Mouse (Mus musculus): ENCODE measurements around the gene Larp4b.
A peak's percentile ranks its signal among the peaks of the same experiment; 100 is the strongest.

The Larp4b gene

GRCm38 (mm10) chr13:9122045-9122444 lies 28.4 kb downstream of the Larp4b start:
- DNase-seq (ENCODE audit: low read depth, low spot score): no peak

- DNase-seq (ENCODE audit: low read depth, low spot score): no peak
Measured at GRCm38 (mm10) chr13:9125193-9125592, 31.5 kb downstream of the Larp4b start.

DNA sequence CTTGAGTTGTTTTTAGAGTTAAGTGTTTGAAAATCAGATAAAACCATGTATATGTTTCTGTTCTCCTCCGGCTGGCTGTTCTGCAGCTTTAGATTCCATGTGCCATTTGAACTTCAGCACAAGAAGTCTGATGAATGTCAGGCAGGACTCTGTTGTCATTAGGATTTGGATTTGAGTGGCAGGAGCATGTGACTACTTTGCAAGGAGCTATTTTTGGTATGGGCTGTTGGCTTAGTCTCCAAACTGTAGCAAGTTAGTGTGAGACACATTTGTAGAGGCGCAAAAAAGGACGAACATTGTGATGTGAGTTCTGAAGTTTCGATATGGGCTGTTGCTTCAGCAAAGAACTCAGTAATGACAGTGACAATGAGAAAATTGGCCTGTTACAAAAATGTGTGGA lies 34.0 kb downstream of the Larp4b start:
- no peak for DNase-seq (ENCODE audit: low read depth, low spot score)

DNA sequence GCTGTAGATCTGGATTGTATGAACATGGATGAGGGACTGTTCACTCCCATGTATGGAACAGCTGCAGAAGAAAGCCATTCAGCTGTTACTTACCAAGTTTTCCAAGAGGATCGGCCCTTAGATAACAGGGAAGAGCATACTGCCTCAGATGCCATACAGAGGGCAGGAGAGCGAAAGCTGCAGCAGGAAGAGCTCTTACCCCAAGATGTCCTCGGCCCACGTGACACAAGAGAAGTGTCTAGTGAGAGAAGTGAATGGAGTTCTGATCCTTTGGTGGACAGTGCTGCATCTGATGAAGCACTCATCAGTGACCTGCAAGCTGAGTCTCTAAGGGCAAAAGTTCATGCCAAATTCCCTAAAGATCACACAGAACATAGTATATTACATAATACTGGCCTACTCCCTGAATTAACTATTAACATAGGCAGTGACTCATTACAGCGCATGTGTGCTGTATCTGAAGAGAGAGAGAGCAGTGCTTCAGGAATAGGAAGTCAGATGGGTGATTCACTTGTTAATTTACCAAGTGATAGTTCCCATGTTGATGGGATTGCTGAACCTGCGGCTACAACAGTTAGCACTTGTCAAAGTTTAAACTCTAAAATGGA lies 35.1 kb downstream of the Larp4b start:
- peak; percentile 33 for DNase-seq (ENCODE audit: low read depth, low spot score)

DNA sequence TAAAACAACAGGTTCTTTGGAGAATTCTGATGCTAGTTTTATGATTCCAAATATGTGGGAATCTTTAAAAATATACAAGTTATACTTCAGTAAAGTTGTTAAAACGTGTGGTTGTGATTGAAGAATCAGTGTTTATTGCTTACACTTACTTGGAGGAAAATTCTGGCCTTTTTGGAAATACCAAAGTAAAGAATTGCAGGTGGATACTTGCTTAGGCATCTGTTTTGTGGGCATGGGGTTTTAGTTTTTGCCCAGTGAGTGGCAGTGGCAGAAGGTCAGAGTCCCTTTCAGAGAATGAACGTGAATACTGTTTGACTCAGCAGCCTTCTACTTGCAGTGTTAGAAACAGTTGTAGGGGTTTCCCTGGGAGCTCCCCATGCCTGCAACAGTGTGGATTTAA lies 40.7 kb downstream of the Larp4b start:
- DNase-seq (ENCODE audit: low read depth, low spot score): no peak

DNA sequence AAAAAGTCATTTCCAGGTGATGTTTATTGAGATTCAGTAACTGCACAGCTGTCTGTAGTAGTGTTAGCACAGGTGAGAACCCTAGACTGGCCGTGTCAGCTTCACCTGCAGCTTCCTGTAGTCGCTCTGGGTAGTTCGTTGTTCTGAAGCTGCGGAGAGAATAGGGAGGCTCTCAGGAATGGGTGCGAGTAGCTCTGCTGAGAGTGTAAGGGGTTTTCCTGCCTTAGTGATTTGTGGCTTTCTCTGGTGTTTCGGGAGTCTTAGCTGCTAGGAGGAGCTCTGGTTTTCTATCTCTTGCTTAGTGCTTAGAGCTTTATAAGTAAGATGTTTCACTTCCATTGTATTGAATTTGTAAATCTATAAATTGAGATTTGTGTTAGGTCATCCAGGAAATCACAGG lies 42.4 kb downstream of the Larp4b start:
- no peak for DNase-seq (ENCODE audit: low read depth, low spot score)

- DNase-seq (ENCODE audit: low read depth, low spot score): peak; percentile 47
Measured at GRCm38 (mm10) chr13:9136733-9137132, 43.1 kb downstream of the Larp4b start.

DNA sequence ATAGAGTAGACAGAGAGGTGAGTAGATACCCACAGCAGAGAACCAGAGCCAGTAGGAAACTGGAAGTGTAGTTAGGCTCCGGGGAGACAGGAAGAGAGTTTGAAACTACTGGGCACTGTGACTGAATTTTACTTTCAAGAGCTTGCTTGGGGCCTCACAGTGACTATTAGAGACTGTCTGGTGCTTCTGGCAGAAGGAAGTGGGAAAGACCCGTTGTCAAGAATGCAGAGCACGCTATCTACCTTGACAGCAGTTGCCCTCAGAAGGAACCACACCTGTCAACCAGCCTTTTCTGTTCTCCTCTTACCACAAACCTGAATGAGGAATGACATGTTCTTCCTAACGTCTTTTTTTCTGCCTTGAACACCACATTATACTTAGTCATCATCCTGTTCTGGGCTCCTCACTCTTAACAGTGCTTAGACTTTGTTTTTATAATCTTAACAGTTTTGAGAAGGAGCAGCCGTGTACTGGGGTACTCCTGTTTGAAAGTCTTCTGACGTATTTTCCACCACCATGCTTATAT lies 45.8 kb downstream of the Larp4b start:
- peak; percentile 21 for DNase-seq (ENCODE audit: low read depth, low spot score)

- peak; percentile 78 for DNase-seq (ENCODE audit: low read depth, low spot score)
Measured at GRCm38 (mm10) chr13:9140204-9140603, 46.5 kb downstream of the Larp4b start.

DNA sequence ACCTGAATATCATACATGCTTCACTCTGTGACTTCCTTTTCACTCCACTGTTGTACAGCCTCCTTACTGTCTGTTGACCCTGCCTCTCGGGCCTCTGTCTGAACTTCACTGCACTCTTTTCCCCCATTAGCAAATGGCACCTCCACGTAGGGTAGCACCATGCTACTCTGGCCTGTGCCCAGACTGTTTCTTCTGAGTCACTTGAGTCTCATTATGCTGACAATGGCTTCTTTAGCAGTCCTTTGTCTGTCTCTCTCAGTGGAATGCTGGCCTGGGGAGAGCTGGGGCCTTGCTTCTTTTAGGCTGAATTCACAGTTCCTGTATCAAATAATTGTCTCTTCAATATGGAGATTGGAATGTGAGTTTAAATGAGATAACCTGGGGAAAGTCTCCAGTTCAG lies 48.7 kb downstream of the Larp4b start:
- no peak for DNase-seq (ENCODE audit: low read depth, low spot score)

DNA sequence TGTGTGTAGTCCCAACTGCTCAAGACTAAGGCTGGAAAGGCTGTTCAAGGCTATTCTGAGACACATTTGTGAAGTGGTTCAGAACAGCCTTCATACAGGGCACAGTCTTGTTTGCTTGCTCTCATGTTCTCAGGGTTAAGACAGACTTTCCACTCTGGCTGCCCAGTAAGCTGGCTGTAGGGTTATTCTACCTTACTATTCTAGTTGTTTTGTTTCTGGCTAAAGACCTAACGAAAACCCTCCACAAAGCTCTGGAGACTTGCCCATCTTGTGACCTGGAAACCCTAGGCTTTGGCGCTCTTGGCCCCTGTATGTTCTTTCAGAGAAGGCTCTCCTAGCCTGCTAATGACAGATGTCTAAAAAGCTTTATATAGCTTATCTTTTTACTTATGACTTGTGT lies 55.1 kb downstream of the Larp4b start:
- DNase-seq (ENCODE audit: low read depth, low spot score): no peak

DNA sequence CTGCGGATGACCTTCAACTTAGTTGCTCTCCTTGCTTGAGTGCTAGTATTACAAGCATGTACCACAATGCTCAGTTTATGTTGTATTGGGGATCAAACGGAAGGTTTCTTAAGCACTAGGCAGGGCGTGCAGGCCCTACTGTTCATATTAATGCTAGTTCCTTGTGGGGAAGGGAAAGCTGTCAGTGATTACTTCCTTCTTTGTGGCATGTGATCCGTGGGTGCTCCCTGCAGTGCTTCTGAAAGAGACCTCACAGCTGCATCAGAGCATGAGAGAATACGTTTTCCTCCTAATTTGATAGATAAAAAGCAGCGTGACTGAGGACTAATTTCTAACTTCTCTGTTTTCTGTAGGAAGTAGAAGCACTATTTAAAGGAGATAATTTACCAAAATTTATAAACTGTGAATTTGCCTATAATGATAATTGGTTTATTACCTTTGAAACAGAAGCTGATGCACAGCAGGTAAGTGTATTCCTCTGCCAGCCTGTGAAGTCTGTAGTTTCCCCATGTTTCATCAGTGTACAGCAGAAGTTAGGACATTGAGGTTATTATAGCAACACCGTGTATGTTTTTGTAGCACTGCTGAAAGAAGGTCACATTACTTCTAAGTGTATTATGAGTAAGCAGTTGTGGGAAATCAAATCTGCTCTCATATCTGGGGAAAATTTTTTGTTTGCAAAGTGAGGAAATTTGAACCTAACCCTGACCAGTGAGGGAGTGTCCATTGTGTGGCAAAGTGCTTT lies 56.0 kb downstream of the Larp4b start:
- no peak for DNase-seq (ENCODE audit: low read depth, low spot score)

- DNase-seq (ENCODE audit: low read depth, low spot score): no peak
Measured at GRCm38 (mm10) chr13:9151100-9151499, 57.4 kb downstream of the Larp4b start.

DNA sequence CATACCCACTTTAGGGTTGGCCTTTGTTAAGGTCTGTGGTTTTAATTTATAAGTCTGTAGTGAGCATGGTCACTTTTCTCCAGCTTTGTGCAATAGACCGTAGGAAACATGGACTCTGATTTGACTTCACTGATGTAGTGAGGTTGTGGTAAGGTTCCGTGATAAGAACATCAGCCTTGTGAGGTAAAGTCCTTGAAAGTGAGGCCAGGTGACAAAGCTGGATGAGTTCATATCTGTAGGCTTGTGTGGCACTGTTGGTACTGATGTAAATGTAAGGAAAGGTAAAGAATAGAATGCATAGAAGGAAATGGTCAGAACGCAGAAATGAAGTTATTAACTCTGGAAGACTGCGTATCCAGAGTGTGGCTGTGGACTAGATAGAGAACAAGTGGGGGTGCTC lies 57.9 kb downstream of the Larp4b start:
- DNase-seq (ENCODE audit: low read depth, low spot score): no peak

DNA sequence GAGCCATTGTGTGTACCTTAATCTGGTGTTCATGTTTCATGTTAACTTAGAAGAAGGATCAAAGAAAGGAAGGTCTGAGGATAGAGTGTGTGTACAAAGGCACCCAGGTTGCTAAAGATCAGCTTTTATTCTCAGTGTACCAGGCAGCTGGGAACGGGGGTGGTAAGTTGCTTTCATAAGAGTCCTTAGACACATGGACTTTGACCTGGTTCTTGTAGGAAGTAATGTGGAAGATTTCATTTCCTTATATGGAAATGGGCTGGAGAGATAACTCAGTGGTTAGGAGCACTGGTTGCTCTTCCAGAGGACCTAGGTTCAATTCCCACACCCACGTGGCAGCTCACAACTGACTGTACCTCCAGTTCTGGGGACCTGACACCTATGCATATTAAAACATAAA lies 58.6 kb downstream of the Larp4b start:
- DNase-seq (ENCODE audit: low read depth, low spot score): no peak

- no peak for DNase-seq (ENCODE audit: low read depth, low spot score)
Measured at GRCm38 (mm10) chr13:9153803-9154202, 60.1 kb downstream of the Larp4b start.

DNA sequence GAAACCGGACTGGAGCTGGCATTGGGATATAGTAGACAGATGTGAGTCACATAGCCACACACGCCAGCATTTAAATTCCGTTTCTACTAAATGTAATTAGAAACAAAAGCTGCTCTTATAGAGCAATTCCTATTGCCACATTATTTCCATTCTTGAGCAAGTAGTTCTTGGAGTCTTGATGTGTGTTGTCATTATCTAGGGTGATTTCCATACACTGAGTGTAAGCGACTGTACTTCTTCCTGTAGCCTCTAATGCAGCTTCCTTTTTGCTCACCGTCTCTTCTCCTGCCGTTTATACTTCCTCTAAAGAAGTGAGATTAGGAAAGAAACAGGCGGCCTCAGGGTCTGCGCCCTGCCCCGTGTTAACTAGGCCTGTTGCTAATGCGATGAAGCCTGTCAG lies 65.6 kb downstream of the Larp4b start:
- DNase-seq (ENCODE audit: low read depth, low spot score): no peak

- no peak for DNase-seq (ENCODE audit: low read depth, low spot score)
Measured at GRCm38 (mm10) chr13:9162888-9163287, 69.2 kb downstream of the Larp4b start.

- no peak for DNase-seq (ENCODE audit: low read depth, low spot score)
Measured at GRCm38 (mm10) chr13:9167842-9168241, 74.2 kb downstream of the Larp4b start.

DNA sequence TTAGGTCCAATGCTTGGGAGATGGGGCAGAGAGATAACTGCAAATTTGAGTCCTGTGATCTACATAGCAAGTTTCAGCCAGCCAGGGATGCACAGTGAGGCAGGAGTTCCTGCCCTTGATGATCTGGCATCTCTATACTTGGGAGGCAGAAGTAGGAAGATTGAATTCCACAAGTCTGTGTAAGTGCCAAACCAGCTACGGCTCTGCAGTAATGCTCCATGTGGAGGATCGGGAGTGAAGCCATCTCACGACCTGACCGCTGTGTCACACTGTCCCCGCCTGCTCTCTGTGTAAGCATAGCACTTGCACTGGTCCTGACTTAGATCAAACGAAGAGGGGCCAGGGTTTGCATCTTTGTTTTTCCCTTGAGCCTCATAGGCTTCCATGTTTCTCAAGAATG lies 75.9 kb downstream of the Larp4b start:
- DNase-seq (ENCODE audit: low read depth, low spot score): no peak

DNA sequence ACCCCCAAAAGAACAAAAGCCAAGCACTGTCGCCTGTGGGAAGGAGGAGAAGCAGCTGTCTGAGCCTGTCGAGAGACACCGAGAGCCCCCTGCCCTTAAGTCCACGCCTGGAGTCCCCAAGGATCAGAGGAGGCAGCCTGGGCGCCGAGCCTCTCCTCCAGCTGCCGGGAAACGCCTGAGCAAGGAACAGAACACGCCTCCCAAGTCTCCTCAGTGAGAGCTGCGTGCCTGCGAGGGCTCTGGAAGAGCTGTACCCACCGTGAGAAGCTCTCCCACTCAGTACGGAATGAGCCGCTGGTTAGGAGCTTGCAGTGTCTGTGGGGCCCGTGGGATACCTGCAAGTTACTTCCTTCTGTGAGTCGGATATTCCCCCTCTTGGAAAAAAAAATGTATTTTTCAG lies 77.0 kb downstream of the Larp4b start:
- no peak for DNase-seq (ENCODE audit: low read depth, low spot score)

DNA sequence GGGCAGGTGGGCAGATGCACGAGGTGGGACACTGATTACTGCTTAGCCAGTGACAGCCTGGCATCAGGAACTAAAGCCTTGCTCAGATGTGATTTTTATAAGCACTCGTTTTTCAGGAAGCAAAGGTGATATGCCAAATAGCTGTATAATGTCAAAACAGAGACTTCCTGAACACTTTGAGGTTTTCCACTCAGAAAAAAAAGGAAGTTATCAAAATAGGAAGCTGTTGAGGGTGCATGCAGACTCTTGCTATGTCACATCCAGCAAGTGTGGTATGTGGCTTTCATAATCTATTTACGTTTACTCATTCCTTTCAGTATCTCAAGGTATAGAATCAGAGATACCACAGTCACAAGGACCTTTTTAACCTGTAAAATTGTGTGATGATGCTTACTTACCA lies 79.7 kb downstream of the Larp4b start:
- no peak for DNase-seq (ENCODE audit: low read depth, low spot score)

DNA sequence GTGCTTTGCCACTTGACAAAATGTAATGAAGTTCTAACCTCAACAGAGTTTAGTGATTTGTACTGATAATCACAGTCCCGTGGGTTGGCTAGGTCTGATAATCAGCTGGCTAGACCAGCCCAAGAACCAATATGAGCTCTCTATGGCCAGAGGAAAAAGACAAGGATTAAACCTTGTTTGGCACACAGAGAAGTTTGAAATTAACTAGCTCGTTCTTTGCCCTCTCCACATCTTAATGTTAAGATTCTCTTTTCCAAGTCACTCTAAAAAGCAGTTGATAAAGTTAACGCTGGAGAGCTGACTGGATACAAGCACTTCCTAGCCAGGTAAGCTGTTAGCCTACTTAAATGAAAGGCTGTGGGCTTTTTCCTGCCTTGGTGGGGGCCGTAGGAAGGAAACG lies 81.5 kb downstream of the Larp4b start:
- no peak for DNase-seq (ENCODE audit: low read depth, low spot score)
